Mouse (Mus musculus) liver, embryonic 16.5 days (tissue): ENCODE results near the gene C1qtnf3. TPM values are rescaled to one million over a fixed set of nuclear protein-coding genes. Genes with fewer than 3 reads are reported as not detected.
A peak's percentile ranks its signal among the peaks of the same experiment; 100 is the strongest.

Source experiments
- ATAC-seq: fragments of 200-750 bp; cut with Nextera tagmentation; 2 replicates; pipeline ENCODE4 v1.8.0; 2017; ENCODE audit warnings: low read depth, mild to moderate bottlenecking, moderate number of reproducible peaks, moderate library complexity
- H3K27ac ChIP-seq: fragments of 300-500 bp; sonication (generic); 2 replicates; pipeline ENCODE4 v1.5.1; 2014; ENCODE audit warnings: mild to moderate bottlenecking, low read length
- H3K27me3 ChIP-seq: fragments of 300-500 bp; sonication (generic); 2 replicates; pipeline ENCODE4 v1.6.1; 2014; ENCODE audit warnings: low read depth, low read length, mixed read lengths; ENCODE audit not compliant: control insufficient read depth, insufficient read depth
- H3K36me3 ChIP-seq: fragments of 300-500 bp; sonication (generic); 2 replicates; pipeline ENCODE4 v1.6.1; 2014; ENCODE audit warnings: mild to moderate bottlenecking; ENCODE audit not compliant: control insufficient read depth, insufficient read depth
- H3K4me1 ChIP-seq: fragments of 300-500 bp; sonication (generic); 2 replicates; pipeline ENCODE4 v1.6.1; 2014; ENCODE audit warnings: low read depth, low read length, mixed read lengths; ENCODE audit not compliant: control insufficient read depth
- H3K4me2 ChIP-seq: fragments of 300-500 bp; sonication (generic); 2 replicates; pipeline ENCODE4 v1.6.1; 2014; ENCODE audit warnings: low read depth, low read length, mixed read lengths
- H3K4me3 ChIP-seq: fragments of 300-500 bp; sonication (generic); 2 replicates; pipeline ENCODE4 v1.5.1; 2014; ENCODE audit warnings: low read depth, mild to moderate bottlenecking, low read length
- H3K9ac ChIP-seq: fragments of 300-500 bp; sonication (generic); 2 replicates; pipeline ENCODE4 v1.6.1; 2014; ENCODE audit warnings: low read depth, low read length
- H3K9me3 ChIP-seq: fragments of 300-500 bp; sonication (generic); replicated peaks from 2 replicates; pipeline ENCODE4 v1.6.1; 2016; ENCODE audit warnings: low read length; ENCODE audit not compliant: control insufficient read depth
- WGBS: fragments of 180-500 bp; shearing (Covaris S2); extraction: QIAGEN DNeasy Blood & Tissue Kit; methylation state at CpG from one replicate; pipeline ENCODE4 v1.1.7; 2014; ENCODE audit not compliant: insufficient replicate concordance; 5-methylcytosine and 5-hydroxymethylcytosine counted together
- polyA plus RNA-seq: library from polyadenylated mRNA; unstranded; fragments of >200 nt; fragmentation: Nextera tagmentation; extraction: Ambion mirVana; gene quantifications from 2 replicates; pipeline ENCODE4 v1.2.1, GENCODE M21; 2015

The C1qtnf3 gene
- polyA plus RNA-seq, 1 experiment from 2014 or later: 0.46 TPM

DNA sequence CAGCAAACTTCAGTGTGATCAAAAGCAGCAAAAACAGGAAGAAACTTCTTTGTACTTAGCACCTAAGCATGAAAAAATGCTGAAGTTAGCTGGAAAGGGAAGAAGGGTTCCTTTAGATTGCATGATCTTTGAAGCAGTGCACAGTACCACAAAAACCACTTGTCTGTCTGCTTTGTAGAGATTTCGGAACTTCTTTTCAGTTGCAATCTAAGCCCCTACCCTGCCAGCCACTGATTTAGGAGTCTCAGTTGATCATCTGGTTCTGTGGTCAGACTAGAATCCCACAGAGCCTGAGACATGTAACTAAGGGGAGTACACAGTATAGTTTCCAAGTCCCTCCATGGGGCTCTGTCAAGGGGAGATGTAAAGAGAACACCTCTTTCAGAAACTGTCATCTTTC, 1.3 kb downstream of the C1qtnf3 start:
- WGBS: 14% methylated on average over 1 of the region's 1 CpGs
- no peak overlapping the region for H3K4me2 ChIP-seq
- no peak overlapping the region for H3K4me3 ChIP-seq
- no peaks in the 10 kb centered on the region for H3K36me3 ChIP-seq
- peaks cover 2% of the 10 kb centered on the region; the same call in 1 of the 2 replicates for H3K4me1 ChIP-seq
- H3K9ac ChIP-seq: no peak overlapping the region
- no peak overlapping the region for H3K27ac ChIP-seq
- no peak for ATAC-seq
- H3K9me3 ChIP-seq: no peaks in the 10 kb centered on the region
- H3K27me3 ChIP-seq: no peaks in the 10 kb centered on the region

DNA sequence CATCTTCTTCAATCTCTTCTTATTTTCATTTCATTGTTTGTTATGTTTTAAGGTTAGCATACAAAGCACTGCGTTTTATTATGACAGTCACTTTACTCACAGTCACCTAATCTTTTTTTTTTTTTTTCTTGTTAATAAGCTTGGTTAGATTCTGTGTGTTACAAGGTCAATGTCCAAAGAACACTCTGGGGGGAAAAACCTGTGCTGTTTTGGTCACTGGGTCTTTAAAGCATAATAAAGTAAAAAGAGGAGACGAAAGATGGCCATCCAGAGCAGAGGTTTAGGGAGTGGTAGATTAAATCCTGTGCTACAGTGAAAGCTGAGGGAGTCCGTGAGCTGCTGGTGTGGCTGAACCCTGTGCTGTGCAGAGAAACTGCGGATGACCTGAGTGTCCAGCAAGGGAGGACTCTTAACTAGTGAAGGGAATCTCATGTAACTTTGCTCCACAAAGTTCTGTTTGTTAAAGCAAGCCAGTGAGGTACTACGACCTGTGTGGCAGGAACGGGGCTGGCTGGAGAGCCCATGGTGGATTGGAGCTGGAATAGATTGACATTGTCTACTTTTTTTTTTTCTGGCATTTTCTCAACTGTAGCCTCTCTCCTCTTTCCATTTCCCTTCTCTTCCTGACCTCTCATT, 2.4 kb downstream of the C1qtnf3 start:
- peak overlapping the region; percentile 52 for H3K27ac ChIP-seq
- ATAC-seq: peak; percentile 54

DNA sequence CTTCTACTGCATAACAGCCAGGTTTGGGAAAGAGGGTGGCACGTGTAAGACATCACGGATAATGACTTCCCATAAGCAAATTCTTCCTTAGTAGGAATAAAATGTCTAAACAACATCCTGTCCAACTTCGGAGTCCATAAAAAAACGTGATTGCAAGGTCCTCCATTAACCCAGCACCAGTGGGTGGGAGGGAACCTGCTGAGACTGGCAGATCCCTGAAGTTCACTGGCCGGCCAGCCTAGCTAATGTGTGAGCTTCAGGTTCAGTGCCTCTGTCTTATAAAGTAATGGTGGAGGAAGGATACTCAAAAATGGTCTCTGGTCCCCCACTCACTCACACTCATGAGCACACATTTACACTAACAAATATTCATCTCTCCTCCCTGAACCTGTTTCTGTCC, 3.0 kb downstream of the C1qtnf3 start:
- Histone ChIP-seq H3K4me3 (no peak overlapping the region), H3K27ac (no peak overlapping the region; the same call in 1 of the 2 replicates), H3K9ac (no peak overlapping the region), H3K4me1 (peaks cover 2% of the 10 kb centered on the region; the same call in 1 of the 2 replicates), H3K27me3 (no peaks in the 10 kb centered on the region), H3K4me2 (no peak overlapping the region), H3K9me3 (no peaks in the 10 kb centered on the region), H3K36me3 (no peaks in the 10 kb centered on the region)
- ATAC-seq: no peak
- 42% methylated on average over 5 of the region's 5 CpGs for WGBS

More for the DNA sequence above, 2.4 kb downstream of the C1qtnf3 start:
- H3K9ac ChIP-seq: no peak overlapping the region
- no peaks in the 10 kb centered on the region for H3K9me3 ChIP-seq
- no peaks in the 10 kb centered on the region for H3K27me3 ChIP-seq
- no peaks in the 10 kb centered on the region for H3K36me3 ChIP-seq
- H3K4me2 ChIP-seq: peak overlapping the region; percentile 5; the same call in 1 of the 2 replicates
- H3K4me3 ChIP-seq: no peak overlapping the region
- 51% methylated on average over 6 of the region's 6 CpGs for WGBS
- H3K4me1 ChIP-seq: peaks cover 2% of the 10 kb centered on the region; the same call in 1 of the 2 replicates

DNA sequence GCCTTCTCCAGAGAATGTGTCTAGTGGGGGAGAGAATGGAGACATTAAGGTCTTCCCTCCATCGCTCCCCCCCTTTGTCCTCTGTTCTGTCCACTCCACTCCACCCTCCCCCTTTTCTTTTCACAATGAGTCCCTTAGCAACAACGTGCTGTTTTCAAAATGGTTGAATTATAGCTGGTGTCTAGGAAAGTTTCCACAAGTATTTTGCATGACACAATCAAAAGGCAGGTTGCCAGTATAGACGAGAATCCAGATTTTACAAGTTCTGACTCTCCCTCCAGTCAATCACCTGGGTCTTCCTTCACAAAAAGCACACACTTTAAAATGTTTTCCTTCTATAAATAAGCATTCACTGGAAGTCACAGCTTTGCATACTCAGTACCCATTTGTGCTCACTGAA, 4.6 kb downstream of the C1qtnf3 start:
- peaks cover 2% of the 10 kb centered on the region; the same call in 1 of the 2 replicates for H3K4me1 ChIP-seq

DNA sequence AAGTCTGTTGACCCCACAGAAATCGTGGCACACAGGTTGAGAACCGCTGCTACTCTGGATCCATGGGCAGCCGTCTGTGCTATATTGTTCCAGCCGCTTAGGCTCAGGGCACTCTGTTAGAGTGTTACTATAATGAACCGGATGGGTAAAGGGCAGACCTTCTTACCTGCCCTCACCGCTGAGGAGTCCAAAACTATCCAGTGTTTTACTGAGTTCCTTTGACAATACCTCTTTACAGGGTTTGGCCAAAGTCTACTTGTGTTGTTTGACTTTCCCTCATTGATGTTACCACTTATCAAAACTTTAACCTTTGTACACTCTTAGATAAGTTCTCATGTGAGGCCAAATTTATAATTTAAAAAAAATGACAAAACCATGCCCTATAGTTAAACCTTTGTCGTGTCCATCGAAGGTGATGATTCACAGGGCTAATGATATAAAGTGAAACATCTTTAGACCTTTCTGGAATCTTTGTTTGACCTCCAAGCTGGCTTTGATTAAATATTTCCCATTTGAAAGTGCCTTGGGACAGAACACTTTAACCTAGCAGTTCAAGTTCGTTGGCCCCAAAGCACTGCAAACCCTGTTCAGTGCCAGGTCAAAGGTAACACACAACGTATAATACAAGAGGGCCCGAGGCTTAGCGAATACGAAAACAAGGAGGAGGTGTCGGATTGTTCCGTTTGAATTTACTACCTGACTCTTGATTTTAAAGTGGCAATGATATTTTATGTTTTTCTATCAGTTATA, 7.3 kb downstream of the C1qtnf3 start:
- no peak overlapping the region for H3K4me3 ChIP-seq
- H3K9ac ChIP-seq: no peak overlapping the region
- H3K4me2 ChIP-seq: no peak overlapping the region
- no peak overlapping the region; the same call in 1 of the 2 replicates for H3K27ac ChIP-seq
- H3K27me3 ChIP-seq: no peaks in the 10 kb centered on the region
- H3K36me3 ChIP-seq: no peaks in the 10 kb centered on the region
- 61% methylated on average over 15 of the region's 15 CpGs for WGBS
- H3K9me3 ChIP-seq: no peaks in the 10 kb centered on the region
- ATAC-seq: peak; percentile 70
- H3K4me1 ChIP-seq: peaks cover 2% of the 10 kb centered on the region; the same call in 1 of the 2 replicates

More for the DNA sequence above, 4.6 kb downstream of the C1qtnf3 start:
- Histone ChIP-seq H3K9ac (no peak overlapping the region), H3K4me3 (no peak overlapping the region), H3K27me3 (no peaks in the 10 kb centered on the region), H3K36me3 (no peaks in the 10 kb centered on the region), H3K9me3 (no peaks in the 10 kb centered on the region), H3K27ac (no peak overlapping the region), H3K4me2 (no peak overlapping the region)
- WGBS: 40% methylated on average over 3 of the region's 3 CpGs
- ATAC-seq: no peak

DNA sequence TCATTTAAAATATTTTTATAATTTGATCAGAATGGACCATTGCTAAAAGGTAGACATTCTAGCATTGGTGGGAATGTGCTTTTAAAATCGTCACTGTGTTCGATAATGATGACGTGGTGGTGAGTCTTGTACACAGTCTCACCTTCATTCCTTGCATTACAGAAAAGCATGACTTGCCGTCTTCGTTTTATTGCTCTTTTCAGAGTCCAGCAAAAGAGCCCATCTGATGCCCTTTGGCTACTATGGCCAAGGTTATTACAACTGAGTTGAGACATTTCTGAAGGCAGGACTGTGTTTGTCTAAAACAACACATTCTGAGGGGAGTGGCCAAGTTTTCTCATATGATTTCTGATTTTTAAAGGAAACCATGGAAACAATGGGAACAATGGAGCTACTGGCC, 8.1 kb downstream of the C1qtnf3 start:
- Histone ChIP-seq H3K9ac (no peak overlapping the region), H3K4me1 (peaks cover 2% of the 10 kb centered on the region; the same call in 1 of the 2 replicates), H3K4me3 (no peak overlapping the region), H3K4me2 (no peak overlapping the region), H3K27me3 (no peaks in the 10 kb centered on the region), H3K9me3 (no peaks in the 10 kb centered on the region), H3K36me3 (no peaks in the 10 kb centered on the region), H3K27ac (no peak overlapping the region)
- no peak for ATAC-seq
- 72% methylated on average over 5 of the region's 5 CpGs for WGBS

DNA sequence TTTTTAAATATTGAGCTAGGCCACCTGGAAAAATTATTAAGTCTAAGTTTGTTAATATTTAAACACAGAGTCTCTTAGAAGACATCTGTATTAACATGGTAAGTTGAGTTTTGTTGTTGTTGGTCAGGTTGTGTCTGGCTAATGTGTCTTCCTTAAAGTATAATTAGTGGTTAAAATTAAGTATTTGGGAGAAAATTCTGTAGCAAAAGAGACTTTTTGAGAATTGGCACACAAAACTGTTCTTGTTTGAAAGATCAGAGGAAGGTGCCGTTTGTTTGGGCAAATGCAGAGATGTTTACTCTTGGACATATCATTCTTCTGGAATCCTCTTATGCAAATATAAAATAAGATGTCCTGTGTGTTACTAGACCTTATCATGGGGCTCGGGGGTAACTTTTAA, 10.5 kb downstream of the C1qtnf3 start:
- Histone ChIP-seq H3K27ac (no peak overlapping the region), H3K27me3 (no peaks in the 10 kb centered on the region), H3K9me3 (no peaks in the 10 kb centered on the region), H3K4me2 (no peak overlapping the region), H3K4me1 (peaks cover 2% of the 10 kb centered on the region; the same call in 1 of the 2 replicates), H3K4me3 (no peak overlapping the region), H3K9ac (no peak overlapping the region), H3K36me3 (no peaks in the 10 kb centered on the region)
- ATAC-seq: no peak
- 57% methylated on average over 2 of the region's 2 CpGs for WGBS

DNA sequence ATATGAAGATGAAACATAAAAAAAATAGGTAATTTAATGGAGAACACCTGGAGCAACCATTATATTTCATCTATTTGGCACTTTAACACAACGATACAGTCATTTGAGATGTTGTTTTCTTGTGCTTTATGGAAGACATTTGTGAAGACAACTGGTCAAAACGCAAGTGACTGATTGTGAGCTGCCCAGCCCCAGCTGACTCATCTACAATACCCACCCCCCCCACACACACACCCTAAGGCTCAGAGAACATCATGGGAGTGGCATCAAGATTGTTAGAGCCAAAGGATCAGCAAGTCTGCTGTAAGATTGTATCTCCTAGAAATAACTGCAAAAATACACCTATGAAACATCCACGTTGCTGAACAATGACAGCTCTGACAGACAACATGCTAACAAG, 17.3 kb downstream of the C1qtnf3 start:
- H3K4me3 ChIP-seq: no peak overlapping the region
- no peak overlapping the region for H3K4me2 ChIP-seq
- no peaks in the 10 kb centered on the region for H3K9me3 ChIP-seq
- WGBS: 44% methylated on average over 3 of the region's 3 CpGs
- H3K27ac ChIP-seq: no peak overlapping the region
- no peaks in the 10 kb centered on the region for H3K4me1 ChIP-seq
- ATAC-seq: no peak
- H3K9ac ChIP-seq: no peak overlapping the region
- no peaks in the 10 kb centered on the region for H3K36me3 ChIP-seq
- no peaks in the 10 kb centered on the region for H3K27me3 ChIP-seq

DNA sequence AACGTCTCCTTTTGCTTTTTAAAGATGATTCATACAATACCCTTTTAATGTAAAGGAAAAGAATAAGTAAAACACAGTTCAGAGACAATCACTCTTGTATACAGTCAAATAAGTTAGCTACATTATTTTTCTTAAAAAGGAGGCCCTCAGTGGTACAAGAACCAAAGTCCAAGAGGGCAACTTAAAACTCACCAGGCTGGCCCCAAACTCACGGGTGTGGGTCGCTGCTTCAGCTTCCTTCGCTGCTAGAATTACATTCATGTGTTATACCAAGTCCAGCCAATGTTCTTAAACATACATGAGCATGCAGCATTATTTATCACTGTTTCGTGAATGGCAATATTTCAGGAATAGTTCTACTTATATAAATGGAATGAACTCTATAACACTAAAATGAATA, 18.6 kb downstream of the C1qtnf3 start:
- Histone ChIP-seq H3K4me2 (no peak overlapping the region), H3K27me3 (no peaks in the 10 kb centered on the region), H3K27ac (no peak overlapping the region), H3K9ac (no peak overlapping the region), H3K4me3 (no peak overlapping the region), H3K36me3 (no peaks in the 10 kb centered on the region), H3K4me1 (no peaks in the 10 kb centered on the region), H3K9me3 (no peaks in the 10 kb centered on the region)
- WGBS: 54% methylated on average over 5 of the region's 5 CpGs
- no peak for ATAC-seq
